8 mouse cellular contexts compared by ENCODE assay signal in genomic region chr16:45844049-45844780, GRCm38 (mm10).
A peak's percentile ranks its signal among the peaks of the same experiment; 100 is the strongest.
DNase-seq lines count a peak whose midpoint lies in the region; ATAC-seq lines count a peak whose summit lies in the region.

No protein-coding gene starts in this region.

- no peaks in the 10 kb centered on the region for H3K9me3 ChIP-seq in intestine, embryonic 16.5 days (ENCODE audit: control insufficient read depth, low read length)

- WGBS in intestine, embryonic 16.5 days: under 1% methylated on average over 45 of the region's 45 CpGs

- H3K4me1 ChIP-seq in intestine, embryonic 16.5 days (ENCODE audit: control insufficient read depth, insufficient read depth, low read length): peaks cover 16% of the 10 kb centered on the region

- DNase-seq in adrenal gland, adult 8-10 months: peak; percentile 83
- peak; percentile 65 for DNase-seq in embryo, embryonic 11.5 days (ENCODE audit: low read depth, low spot score)
- DNase-seq in left cerebral cortex, postnatal 25 days (ENCODE audit: low spot score in 2 of 2): peak; percentile 37 to 60
- DNase-seq in right cerebral cortex, postnatal 36 days (ENCODE audit: low spot score in 2 of 2): peak; percentile 37 to 42
- DNase-seq in B cell, adult 2 months: no peak

- peak overlapping the region; percentile 86 for H3K4me2 ChIP-seq in intestine, embryonic 16.5 days (ENCODE audit: low read depth, low read length)

- peak overlapping the region; percentile 84 for H3K4me3 ChIP-seq in intestine, embryonic 16.5 days (ENCODE audit: low read length)

- no peaks in the 10 kb centered on the region for H3K36me3 ChIP-seq in intestine, embryonic 16.5 days (ENCODE audit: control insufficient read depth, insufficient read depth, low read length)

- ATAC-seq in granulocyte monocyte progenitor cell, adult 5-6 weeks (replicated peaks; ENCODE audit: poor library complexity, severe bottlenecking): peak; percentile 95
- peak; percentile 95 for ATAC-seq in intestine, embryonic 16.5 days
- ATAC-seq in megakaryocyte-erythroid progenitor cell, adult 5-6 weeks (replicated peaks; ENCODE audit: low FRiP score, low TSS enrichment, poor library complexity, severe bottlenecking): peak; percentile 71

- H3K9ac ChIP-seq in intestine, embryonic 16.5 days (ENCODE audit: low read depth, low read length): peak overlapping the region; percentile 90

- no peaks in the 10 kb centered on the region for H3K27me3 ChIP-seq in intestine, embryonic 16.5 days (replicated peaks; ENCODE audit: control insufficient read depth, insufficient read depth, low read length)

- peak overlapping the region; percentile 89 for H3K27ac ChIP-seq in intestine, embryonic 16.5 days (ENCODE audit: low read length)

- intact Hi-C loops in left cerebral cortex, postnatal 25 days (cut with DNase I): loop anchor here (1.0 kb wide), 1 partner anchor 123 kb away; no protein-coding TSS in a partner anchor

Comparison
In these comparisons a context has a peak if more than half of its experiments do, and no peak if none do; other contexts are left out.
1. DNase-seq: peak in adrenal gland, adult 8-10 months (single experiment), embryo, embryonic 11.5 days (single experiment), left cerebral cortex, postnatal 25 days (2 of 2) and right cerebral cortex, postnatal 36 days (2 of 2); none in B cell, adult 2 months (0 of 2).
2. Peak in every context shown above with its lines, with median percentiles within 50 percentile points of each other: ATAC-seq.